ENCODE assay signal across 10 mouse cellular contexts in genomic region chr17:33991788-33992664, GRCm38 (mm10). TPM values are rescaled to one million over a fixed set of nuclear protein-coding genes. Genes with fewer than 3 reads are reported as not detected.
DNase-seq lines count a peak whose midpoint lies in the region; ATAC-seq and TF ChIP-seq lines count a peak whose summit lies in the region.
"Had no signal": no experiment of that assay in that cellular context is flagged by ENCODE, and none has a peak within 500 bp of the region (broad histone marks: within the 10 kb centered on the region; RNA-seq: fewer than 3 reads in every experiment).

No protein-coding gene starts in this region.

- peak; percentile 52 to 80 for DNase-seq in heart, postnatal 10 days
- DNase-seq in heart, embryonic 10.5 days (ENCODE audit: low spot score) = no peak
- peak; percentile 91 for DNase-seq in CD4-positive, CD25-positive, alpha-beta regulatory T cell, adult 2 months (ENCODE audit: low read depth, low spot score)
- DNase-seq in kidney, postnatal 0 days (ENCODE audit: low spot score) = peak; percentile 82
- DNase-seq in midbrain, embryonic 11.5 days (ENCODE audit: low spot score, missing footprints) = peak; percentile 92
- peak; percentile 90 for DNase-seq in splenic B cell, adult 2 months (ENCODE audit: low read depth, low spot score)

- no peak overlapping the region for H3K9ac ChIP-seq in kidney, postnatal 0 days (ENCODE audit: low read depth, low read length)
- no peak overlapping the region for H3K9ac ChIP-seq in midbrain, embryonic 11.5 days (ENCODE audit: low read length)
- H3K9ac ChIP-seq: embryonic facial prominence, embryonic 12.5 days; lung, embryonic 15.5 days had no signal

- intact Hi-C loops in heart, postnatal 10 days (cut with DNase I) = no loop called here

- H3K4me2 ChIP-seq in kidney, postnatal 0 days (ENCODE audit: low read length) = no peak overlapping the region
- H3K4me2 ChIP-seq in midbrain, embryonic 11.5 days = no peak overlapping the region
- H3K4me2 ChIP-seq: embryonic facial prominence, embryonic 12.5 days; lung, embryonic 15.5 days had no signal

- H3K4me1 ChIP-seq in heart, embryonic 10.5 days = no peaks in the 10 kb centered on the region
- H3K4me1 ChIP-seq in bone marrow macrophage, adult 2 months (ENCODE audit: control insufficient read depth, insufficient read depth, low read length) = peaks cover 3% of the 10 kb centered on the region
- no peaks in the 10 kb centered on the region for H3K4me1 ChIP-seq in kidney, postnatal 0 days (replicated peaks; ENCODE audit: insufficient read depth, low read length)
- H3K4me1 ChIP-seq in midbrain, embryonic 11.5 days (ENCODE audit: control insufficient read depth, insufficient read depth, low read length) = no peaks in the 10 kb centered on the region
- H3K4me1 ChIP-seq: embryonic facial prominence, embryonic 12.5 days; lung, embryonic 15.5 days had no signal

- 31% methylated on average over 10 of the region's 10 CpGs for WGBS in heart, embryonic 10.5 days
- 31% methylated on average over 10 of the region's 10 CpGs for WGBS in kidney, postnatal 0 days
- 30% methylated on average over 10 of the region's 10 CpGs for WGBS in midbrain, embryonic 11.5 days

- H3K27ac ChIP-seq in heart, embryonic 10.5 days = no peak overlapping the region
- no peak overlapping the region for H3K27ac ChIP-seq in bone marrow macrophage, adult 2 months (ENCODE audit: insufficient read depth, low read depth, low read length)
- no peak overlapping the region for H3K27ac ChIP-seq in kidney, postnatal 0 days
- no peak overlapping the region for H3K27ac ChIP-seq in midbrain, embryonic 11.5 days (ENCODE audit: low read depth, low read length)
- H3K27ac ChIP-seq: embryonic facial prominence, embryonic 12.5 days; lung, embryonic 15.5 days had no signal

- TF ChIP-seq CTCF in bone marrow macrophage, adult 2 months (IDR thresholded peaks at IDR 0.05; ENCODE audit: low read depth, low read length) = peak; percentile 55
- peak; percentile 88 for TF ChIP-seq CTCF in kidney, postnatal 0 days (IDR thresholded peaks at IDR 0.05; ENCODE audit: low read depth)

- H3K9me3 ChIP-seq in heart, embryonic 10.5 days = no peaks in the 10 kb centered on the region
- no peaks in the 10 kb centered on the region for H3K9me3 ChIP-seq in kidney, postnatal 0 days (replicated peaks; ENCODE audit: low read length)
- no peaks in the 10 kb centered on the region for H3K9me3 ChIP-seq in midbrain, embryonic 11.5 days (ENCODE audit: control insufficient read depth, low read length)
- H3K9me3 ChIP-seq: embryonic facial prominence, embryonic 12.5 days; lung, embryonic 15.5 days had no signal

- H3K27me3 ChIP-seq in heart, embryonic 10.5 days (ENCODE audit: insufficient read depth, poor library complexity, severe bottlenecking) = peaks cover 8% of the 10 kb centered on the region; the same call in 1 of the 2 replicates
- no peaks in the 10 kb centered on the region for H3K27me3 ChIP-seq in kidney, postnatal 0 days (ENCODE audit: insufficient read depth, low read length)
- H3K27me3 ChIP-seq in midbrain, embryonic 11.5 days (ENCODE audit: control insufficient read depth, insufficient read depth, low read length) = no peaks in the 10 kb centered on the region
- H3K27me3 ChIP-seq in splenic B cell, adult 2 months (ENCODE audit: control insufficient read depth, insufficient read depth, low read length, poor library complexity, severe bottlenecking) = no peaks in the 10 kb centered on the region

- TF ChIP-seq POLR2A in bone marrow macrophage, adult 2 months (IDR thresholded peaks at IDR 0.05; ENCODE audit: borderline replicate concordance, low read depth, low read length) = no peak

- no peaks in the 10 kb centered on the region for H3K36me3 ChIP-seq in heart, embryonic 10.5 days
- no peaks in the 10 kb centered on the region for H3K36me3 ChIP-seq in kidney, postnatal 0 days (ENCODE audit: insufficient read depth, low read length)
- no peaks in the 10 kb centered on the region for H3K36me3 ChIP-seq in midbrain, embryonic 11.5 days (ENCODE audit: control insufficient read depth, insufficient read depth, low read length)
- peaks cover 13% of the 10 kb centered on the region for H3K36me3 ChIP-seq in splenic B cell, adult 2 months (ENCODE audit: control insufficient read depth, insufficient read depth, low read length, poor library complexity, severe bottlenecking)
- H3K36me3 ChIP-seq: embryonic facial prominence, embryonic 12.5 days; lung, embryonic 15.5 days had no signal

- ATAC-seq in erythroblast, adult 5-6 weeks (replicated peaks; ENCODE audit: low FRiP score, poor library complexity, severe bottlenecking) = peak; percentile 83
- no peak for ATAC-seq in kidney, postnatal 0 days (replicated peaks; ENCODE audit: low FRiP score, low read depth)
- ATAC-seq in midbrain, embryonic 11.5 days (ENCODE audit: low FRiP score) = peak; percentile 46; the same call in 1 of the 2 replicates

- H3K4me3 ChIP-seq in heart, embryonic 10.5 days = no peak overlapping the region
- H3K4me3 ChIP-seq in bone marrow macrophage, adult 2 months (ENCODE audit: insufficient read depth, low read length) = no peak overlapping the region
- H3K4me3 ChIP-seq in kidney, postnatal 0 days (replicated peaks; ENCODE audit: low read depth, low read length) = no peak overlapping the region
- H3K4me3 ChIP-seq in midbrain, embryonic 11.5 days (ENCODE audit: low read depth, low read length) = no peak overlapping the region
- H3K4me3 ChIP-seq: embryonic facial prominence, embryonic 12.5 days; lung, embryonic 15.5 days had no signal

RNA-seq across cellular contexts. Expression of gene H2-K1, which starts 8.1 kb away (rescaled TPM):
- 10 to 100 TPM; 54.8 to 56.2 TPM for total RNA-seq in heart, postnatal 10 days (2021)
- polyA plus RNA-seq in heart, embryonic 10.5 days (2016; fragmentation: Nextera tagmentation; extraction: Ambion mirVana) = 13.0 and 16.2 TPM in 2 replicates
- polyA plus RNA-seq in bone marrow macrophage, adult 2 months (2012; ENCODE audit: insufficient read depth, insufficient read length, missing spikeins) = 2,635 and 2,812 TPM in 2 replicates
- 177 and 273 TPM in 2 replicates for total RNA-seq in erythroblast, adult 5-6 weeks (2015; ENCODE audit: low replicate concordance)
- 97.6 and 121 TPM in 2 replicates for total RNA-seq in erythroblast, adult 5-6 weeks (2017; ENCODE audit: low replicate concordance)
- 76.0 and 82.2 TPM in 2 replicates for polyA plus RNA-seq in kidney, postnatal 0 days (2015; fragmentation: Nextera tagmentation; extraction: Ambion mirVana)
- polyA plus RNA-seq in midbrain, embryonic 11.5 days (2014; fragmentation: Nextera tagmentation; extraction: Ambion mirVana) = 30.0 and 37.2 TPM in 2 replicates

RNA-seq across cellular contexts. Expression of gene Ring1, which starts 32.5 kb away (rescaled TPM):
- 10 to 100 TPM; 16.5 to 17.6 TPM for total RNA-seq in heart, postnatal 10 days (2021)
- polyA plus RNA-seq in heart, embryonic 10.5 days (2016; fragmentation: Nextera tagmentation; extraction: Ambion mirVana) = 14.4 and 15.8 TPM in 2 replicates
- polyA plus RNA-seq in bone marrow macrophage, adult 2 months (2012; ENCODE audit: insufficient read depth, insufficient read length, missing spikeins) = 22.8 and 22.9 TPM in 2 replicates
- total RNA-seq in erythroblast, adult 5-6 weeks (2015; ENCODE audit: low replicate concordance) = 1.9 and 9.2 TPM in 2 replicates
- 2.0 and 2.8 TPM in 2 replicates for total RNA-seq in erythroblast, adult 5-6 weeks (2017; ENCODE audit: low replicate concordance)
- polyA plus RNA-seq in kidney, postnatal 0 days (2015; fragmentation: Nextera tagmentation; extraction: Ambion mirVana) = 17.9 and 23.3 TPM in 2 replicates
- polyA plus RNA-seq in midbrain, embryonic 11.5 days (2014; fragmentation: Nextera tagmentation; extraction: Ambion mirVana) = 5.5 and 7.1 TPM in 2 replicates

RNA-seq across cellular contexts. Expression of gene H2-Ke6, which starts 35.8 kb away (rescaled TPM):
- 10 to 100 TPM; 80.8 to 88.1 TPM for total RNA-seq in heart, postnatal 10 days (2021)
- 32.4 and 36.4 TPM in 2 replicates for polyA plus RNA-seq in heart, embryonic 10.5 days (2016; fragmentation: Nextera tagmentation; extraction: Ambion mirVana)
- polyA plus RNA-seq in bone marrow macrophage, adult 2 months (2012; ENCODE audit: insufficient read depth, insufficient read length, missing spikeins) = 64.2 and 78.0 TPM in 2 replicates
- 26.5 and 50.7 TPM in 2 replicates for total RNA-seq in erythroblast, adult 5-6 weeks (2015; ENCODE audit: low replicate concordance)
- total RNA-seq in erythroblast, adult 5-6 weeks (2017; ENCODE audit: low replicate concordance) = 15.0 and 17.8 TPM in 2 replicates
- polyA plus RNA-seq in kidney, postnatal 0 days (2015; fragmentation: Nextera tagmentation; extraction: Ambion mirVana) = 64.9 and 65.7 TPM in 2 replicates
- 95.4 and 99.0 TPM in 2 replicates for polyA plus RNA-seq in midbrain, embryonic 11.5 days (2014; fragmentation: Nextera tagmentation; extraction: Ambion mirVana)

RNA-seq across cellular contexts. Expression of gene Rps18, which starts 36.2 kb away (rescaled TPM):
- total RNA-seq in heart, postnatal 10 days (2021) = 100 to 1,000 TPM; 566 to 572 TPM
- 1,115 and 1,297 TPM in 2 replicates for polyA plus RNA-seq in heart, embryonic 10.5 days (2016; fragmentation: Nextera tagmentation; extraction: Ambion mirVana)
- polyA plus RNA-seq in bone marrow macrophage, adult 2 months (2012; ENCODE audit: insufficient read depth, insufficient read length, missing spikeins) = 1,144 and 1,230 TPM in 2 replicates
- total RNA-seq in erythroblast, adult 5-6 weeks (2015; ENCODE audit: low replicate concordance) = 758 and 917 TPM in 2 replicates
- total RNA-seq in erythroblast, adult 5-6 weeks (2017; ENCODE audit: low replicate concordance) = 207 and 301 TPM in 2 replicates
- 2,059 and 2,304 TPM in 2 replicates for polyA plus RNA-seq in kidney, postnatal 0 days (2015; fragmentation: Nextera tagmentation; extraction: Ambion mirVana)
- 1,159 and 1,302 TPM in 2 replicates for polyA plus RNA-seq in midbrain, embryonic 11.5 days (2014; fragmentation: Nextera tagmentation; extraction: Ambion mirVana)

RNA-seq across cellular contexts. Expression of gene Vps52, which starts 36.4 kb away (rescaled TPM):
- 10 to 100 TPM; 36.3 to 36.8 TPM for total RNA-seq in heart, postnatal 10 days (2021)
- 47.1 and 47.5 TPM in 2 replicates for polyA plus RNA-seq in heart, embryonic 10.5 days (2016; fragmentation: Nextera tagmentation; extraction: Ambion mirVana)
- polyA plus RNA-seq in bone marrow macrophage, adult 2 months (2012; ENCODE audit: insufficient read depth, insufficient read length, missing spikeins) = 41.3 and 49.7 TPM in 2 replicates
- total RNA-seq in erythroblast, adult 5-6 weeks (2015; ENCODE audit: low replicate concordance) = 8.2 and 11.3 TPM in 2 replicates
- total RNA-seq in erythroblast, adult 5-6 weeks (2017; ENCODE audit: low replicate concordance) = 13.0 and 17.0 TPM in 2 replicates
- 37.7 and 40.7 TPM in 2 replicates for polyA plus RNA-seq in kidney, postnatal 0 days (2015; fragmentation: Nextera tagmentation; extraction: Ambion mirVana)
- 36.3 and 36.5 TPM in 2 replicates for polyA plus RNA-seq in midbrain, embryonic 11.5 days (2014; fragmentation: Nextera tagmentation; extraction: Ambion mirVana)

Comparison
In these comparisons a context has a peak if more than half of its experiments do, and no peak if none do; other contexts are left out.
1. RNA of gene H2-K1, which starts 8.1 kb away (polyA plus RNA-seq): 2,635 to 2,812 TPM in bone marrow macrophage, adult 2 months; 76.0 to 82.2 TPM in kidney, postnatal 0 days, 30.0 to 37.2 TPM in midbrain, embryonic 11.5 days and 13.0 to 16.2 TPM in heart, embryonic 10.5 days; every median in the first group is over 10 times any median in the second.